In genomic region chr6:134846308-134846707, GRCm38 (mm10) we compare ENCODE assay signal across 28 mouse cellular contexts. TPM values are rescaled to one million over a fixed set of nuclear protein-coding genes. Genes with fewer than 3 reads are reported as not detected.
DNase-seq lines count a peak whose midpoint lies in the region; ATAC-seq and TF ChIP-seq lines count a peak whose summit lies in the region.
"Had no signal": no experiment of that assay in that cellular context is flagged by ENCODE, and none has a peak within 500 bp of the region (broad histone marks: within the 10 kb centered on the region; RNA-seq: fewer than 3 reads in every experiment).

No protein-coding gene starts in this region.

- H3K27me3 ChIP-seq in hindbrain, embryonic 12.5 days = no peaks in the 10 kb centered on the region
- no peaks in the 10 kb centered on the region for H3K27me3 ChIP-seq in hindbrain, embryonic 11.5 days (ENCODE audit: control insufficient read depth, insufficient read depth, low read length)
- H3K27me3 ChIP-seq in midbrain, embryonic 10.5 days (ENCODE audit: low read depth, poor library complexity, severe bottlenecking) = no peaks in the 10 kb centered on the region
- H3K27me3 ChIP-seq in midbrain, postnatal 0 days (ENCODE audit: insufficient read depth, low read length) = no peaks in the 10 kb centered on the region
- no peaks in the 10 kb centered on the region for H3K27me3 ChIP-seq in forebrain, embryonic 16.5 days (replicated peaks; ENCODE audit: control insufficient read depth, insufficient read depth, low read length)
- H3K27me3 ChIP-seq: CH12.LX; heart, embryonic 15.5 days; limb, embryonic 15.5 days; liver, embryonic 13.5 days; neural tube, embryonic 15.5 days had no signal

- H3K4me3 ChIP-seq in hindbrain, embryonic 12.5 days = no peak overlapping the region
- no peak overlapping the region for H3K4me3 ChIP-seq in hindbrain, embryonic 11.5 days (ENCODE audit: low read depth, low read length)
- no peak overlapping the region for H3K4me3 ChIP-seq in midbrain, embryonic 10.5 days
- H3K4me3 ChIP-seq in midbrain, postnatal 0 days (ENCODE audit: low read depth, low read length) = no peak overlapping the region
- H3K4me3 ChIP-seq in forebrain, embryonic 16.5 days (replicated peaks; ENCODE audit: low read length) = no peak overlapping the region
- H3K4me3 ChIP-seq: erythroblast, embryonic 14.5 days; heart, embryonic 10.5 days; heart, embryonic 15.5 days; limb, embryonic 10.5 days; limb, embryonic 15.5 days; liver, embryonic 13.5 days; neural tube, embryonic 15.5 days had no signal

- H3K4me1 ChIP-seq in hindbrain, embryonic 12.5 days = no peaks in the 10 kb centered on the region
- H3K4me1 ChIP-seq in hindbrain, embryonic 11.5 days (replicated peaks; ENCODE audit: control insufficient read depth, insufficient read depth, low read length) = no peaks in the 10 kb centered on the region
- H3K4me1 ChIP-seq in midbrain, embryonic 10.5 days = no peaks in the 10 kb centered on the region
- no peaks in the 10 kb centered on the region for H3K4me1 ChIP-seq in midbrain, postnatal 0 days (ENCODE audit: insufficient read depth, low read length)
- no peaks in the 10 kb centered on the region for H3K4me1 ChIP-seq in forebrain, embryonic 16.5 days (replicated peaks; ENCODE audit: control insufficient read depth, insufficient read depth, low read length)
- H3K4me1 ChIP-seq: heart, embryonic 10.5 days; heart, embryonic 15.5 days; limb, embryonic 10.5 days; limb, embryonic 15.5 days; neural tube, embryonic 15.5 days had no signal

- 0 out of 2 replicates have a peak, but pooled peaks have one; percentile 13 for ATAC-seq in hindbrain, embryonic 12.5 days (ENCODE audit: low FRiP score)
- ATAC-seq in hindbrain, embryonic 11.5 days (ENCODE audit: low FRiP score) = no peak
- ATAC-seq in midbrain, postnatal 0 days (ENCODE audit: low FRiP score) = no peak
- ATAC-seq in forebrain, embryonic 16.5 days = no peak

- H3K9ac ChIP-seq in hindbrain, embryonic 12.5 days = no peak overlapping the region
- H3K9ac ChIP-seq in hindbrain, embryonic 11.5 days (ENCODE audit: low read depth, low read length) = no peak overlapping the region
- H3K9ac ChIP-seq in midbrain, postnatal 0 days (replicated peaks; ENCODE audit: low read length, poor library complexity, severe bottlenecking) = no peak overlapping the region
- no peak overlapping the region for H3K9ac ChIP-seq in forebrain, embryonic 16.5 days (replicated peaks; ENCODE audit: low read depth, low read length)
- H3K9ac ChIP-seq: heart, embryonic 15.5 days; limb, embryonic 15.5 days; liver, embryonic 13.5 days; neural tube, embryonic 15.5 days had no signal

- no peak for TF ChIP-seq CTCF in midbrain, postnatal 0 days (IDR thresholded peaks at IDR 0.05)

- 85% methylated on average over 6 of the region's 6 CpGs for WGBS in hindbrain, embryonic 12.5 days
- WGBS in hindbrain, embryonic 11.5 days = 84% methylated on average over 6 of the region's 6 CpGs
- whole genome bisulfite sequencing in midbrain, embryonic 10.5 days = 72% methylated on average over 6 of the region's 6 CpGs
- 69% methylated on average over 6 of the region's 6 CpGs for WGBS in midbrain, postnatal 0 days
- WGBS in forebrain, embryonic 16.5 days = 83% methylated on average over 6 of the region's 6 CpGs

- H3K27ac ChIP-seq in hindbrain, embryonic 12.5 days = no peak overlapping the region
- H3K27ac ChIP-seq in hindbrain, embryonic 11.5 days (ENCODE audit: low read depth, low read length) = no peak overlapping the region
- peak overlapping the region; percentile 42 for H3K27ac ChIP-seq in midbrain, embryonic 10.5 days (replicated peaks)
- H3K27ac ChIP-seq in midbrain, postnatal 0 days (ENCODE audit: low read depth, low read length) = no peak overlapping the region
- no peak overlapping the region for H3K27ac ChIP-seq in forebrain, embryonic 16.5 days (ENCODE audit: low read length)
- H3K27ac ChIP-seq: heart, embryonic 10.5 days; heart, embryonic 15.5 days; kidney, postnatal 0 days; limb, embryonic 10.5 days; limb, embryonic 15.5 days; liver, embryonic 13.5 days; macrophage; neural tube, embryonic 15.5 days had no signal

- no peaks in the 10 kb centered on the region for H3K36me3 ChIP-seq in hindbrain, embryonic 12.5 days
- no peaks in the 10 kb centered on the region for H3K36me3 ChIP-seq in hindbrain, embryonic 11.5 days (ENCODE audit: control insufficient read depth, insufficient read depth, low read length)
- H3K36me3 ChIP-seq in midbrain, embryonic 10.5 days = no peaks in the 10 kb centered on the region
- H3K36me3 ChIP-seq in midbrain, postnatal 0 days (ENCODE audit: insufficient read depth, low read length) = peaks cover 7% of the 10 kb centered on the region; the same call in 1 of the 2 replicates
- no peaks in the 10 kb centered on the region for H3K36me3 ChIP-seq in forebrain, embryonic 16.5 days (ENCODE audit: control insufficient read depth, insufficient read depth)
- H3K36me3 ChIP-seq: heart, embryonic 10.5 days; limb, embryonic 10.5 days had no signal

- DNase-seq in adrenal gland, adult (ENCODE audit: inconsistent age in 2 of 2, low spot score in 1 of 2) = peak; percentile 57 to 80
- no peak for DNase-seq in adrenal gland, adult 8-10 months
- DNase-seq in hindbrain, embryonic 11.5 days (ENCODE audit: low spot score) = no peak
- DNase-seq in midbrain, embryonic 10.5 days (ENCODE audit: low spot score) = no peak
- DNase-seq in midbrain, postnatal 0 days (ENCODE audit: low spot score) = no peak
- peak; percentile 57 for DNase-seq in ZHBTc4 (ENCODE audit: low read depth, low spot score)
- DNase-seq: cerebellum, adult 18-20 months; cerebellum, postnatal 10 days; gastrocnemius, postnatal 10 days; kidney, adult 18-20 months; kidney, postnatal 4 days; liver, embryonic 13.5 days; lung, adult 2 months; lung, postnatal 10 days; midbrain, embryonic 14.5 days; thymus, adult 18-20 months; thymus, postnatal 25 days had no signal

- H3K4me2 ChIP-seq in hindbrain, embryonic 12.5 days (replicated peaks) = no peak overlapping the region
- H3K4me2 ChIP-seq in hindbrain, embryonic 11.5 days (replicated peaks; ENCODE audit: low read depth, low read length) = no peak overlapping the region
- no peak overlapping the region for H3K4me2 ChIP-seq in midbrain, postnatal 0 days (ENCODE audit: low read depth, low read length, poor library complexity, severe bottlenecking)
- H3K4me2 ChIP-seq in forebrain, embryonic 16.5 days (ENCODE audit: low read length) = no peak overlapping the region
- H3K4me2 ChIP-seq: heart, embryonic 15.5 days; limb, embryonic 15.5 days; liver, embryonic 13.5 days; neural tube, embryonic 15.5 days had no signal

- H3K9me3 ChIP-seq in hindbrain, embryonic 12.5 days (replicated peaks) = no peaks in the 10 kb centered on the region
- H3K9me3 ChIP-seq in hindbrain, embryonic 11.5 days (ENCODE audit: control insufficient read depth, low read length) = no peaks in the 10 kb centered on the region
- H3K9me3 ChIP-seq in midbrain, embryonic 10.5 days (replicated peaks) = no peaks in the 10 kb centered on the region
- no peaks in the 10 kb centered on the region for H3K9me3 ChIP-seq in midbrain, postnatal 0 days (ENCODE audit: low read length)
- H3K9me3 ChIP-seq in forebrain, embryonic 16.5 days (ENCODE audit: control insufficient read depth, low read length) = no peaks in the 10 kb centered on the region
- H3K9me3 ChIP-seq: heart, embryonic 10.5 days; heart, embryonic 15.5 days; limb, embryonic 10.5 days; limb, embryonic 15.5 days; liver, embryonic 13.5 days; neural tube, embryonic 15.5 days had no signal

RNA-seq across cellular contexts. Expression of gene Crebl2, which starts 16.4 kb away (rescaled TPM):
- 10 to 100 TPM; 47.1 to 63.4 (median 58.0) TPM for total RNA-seq in adrenal gland, adult 8-10 months (2022)
- 2.8 and 3.0 TPM in 2 replicates for polyA plus RNA-seq in hindbrain, embryonic 12.5 days (2016; fragmentation: Nextera tagmentation; extraction: Ambion mirVana)
- 1.3 and 1.4 TPM in 2 replicates for polyA plus RNA-seq in hindbrain, embryonic 11.5 days (2014; fragmentation: Nextera tagmentation; extraction: Ambion mirVana)
- 1.0 and 1.3 TPM in 2 replicates for polyA plus RNA-seq in midbrain, embryonic 10.5 days (2016; fragmentation: Nextera tagmentation; extraction: Ambion mirVana)
- 7.0 and 10.0 TPM in 2 replicates for total RNA-seq in midbrain, postnatal 0 days (2014; rRNA removed)
- 2.6 and 3.5 TPM in 2 replicates for polyA plus RNA-seq in midbrain, postnatal 0 days (2015; fragmentation: Nextera tagmentation; extraction: Ambion mirVana)
- polyA plus RNA-seq in forebrain, embryonic 16.5 days (2015; fragmentation: Nextera tagmentation; extraction: Ambion mirVana) = 3.8 and 4.3 TPM in 2 replicates

RNA-seq across cellular contexts. Expression of gene Gpr19, which starts 52.1 kb away (rescaled TPM):
- total RNA-seq in adrenal gland, adult 8-10 months (2022) = 1 to 10 TPM; 7.1 to 9.8 (median 7.9) TPM
- polyA plus RNA-seq in hindbrain, embryonic 12.5 days (2016; fragmentation: Nextera tagmentation; extraction: Ambion mirVana) = 31.3 and 31.8 TPM in 2 replicates
- polyA plus RNA-seq in hindbrain, embryonic 11.5 days (2014; fragmentation: Nextera tagmentation; extraction: Ambion mirVana) = 27.7 and 29.4 TPM in 2 replicates
- 32.3 and 37.7 TPM in 2 replicates for polyA plus RNA-seq in midbrain, embryonic 10.5 days (2016; fragmentation: Nextera tagmentation; extraction: Ambion mirVana)
- 32.1 and 34.2 TPM in 2 replicates for total RNA-seq in midbrain, postnatal 0 days (2014; rRNA removed)
- 38.5 and 41.6 TPM in 2 replicates for polyA plus RNA-seq in midbrain, postnatal 0 days (2015; fragmentation: Nextera tagmentation; extraction: Ambion mirVana)
- 44.4 and 48.9 TPM in 2 replicates for polyA plus RNA-seq in forebrain, embryonic 16.5 days (2015; fragmentation: Nextera tagmentation; extraction: Ambion mirVana)

RNA-seq across cellular contexts. Expression of gene Dusp16, which starts 53.9 kb away (rescaled TPM):
- 10 to 100 TPM; 24.6 to 41.3 (median 32.6) TPM for total RNA-seq in adrenal gland, adult 8-10 months (2022)
- polyA plus RNA-seq in hindbrain, embryonic 12.5 days (2016; fragmentation: Nextera tagmentation; extraction: Ambion mirVana) = 11.0 and 12.9 TPM in 2 replicates
- polyA plus RNA-seq in hindbrain, embryonic 11.5 days (2014; fragmentation: Nextera tagmentation; extraction: Ambion mirVana) = 13.0 and 16.3 TPM in 2 replicates
- polyA plus RNA-seq in midbrain, embryonic 10.5 days (2016; fragmentation: Nextera tagmentation; extraction: Ambion mirVana) = 14.2 and 16.6 TPM in 2 replicates
- 3.9 and 6.6 TPM in 2 replicates for total RNA-seq in midbrain, postnatal 0 days (2014; rRNA removed)
- polyA plus RNA-seq in midbrain, postnatal 0 days (2015; fragmentation: Nextera tagmentation; extraction: Ambion mirVana) = 2.8 and 3.2 TPM in 2 replicates
- polyA plus RNA-seq in forebrain, embryonic 16.5 days (2015; fragmentation: Nextera tagmentation; extraction: Ambion mirVana) = 7.0 and 9.7 TPM in 2 replicates

Comparison
In these comparisons a context has a peak if more than half of its experiments do, and no peak if none do; other contexts are left out.
1. DNase-seq: peak in adrenal gland, adult (2 of 2) and ZHBTc4 (single experiment); none in adrenal gland, adult 8-10 months (single experiment), hindbrain, embryonic 11.5 days (single experiment), midbrain, embryonic 10.5 days (single experiment) and midbrain, postnatal 0 days (single experiment).